Mouse (Mus musculus): ENCODE data around the gene Gm13040.
"Not testable (repeated sequence)": the region's sequence is repeated elsewhere in the genome, so short reads cannot be mapped to it uniquely, and the experiment has no call there.

Gene Gm13040

GRCm38 (mm10) chr4:143535654-143536053 lies at the start of gene Gm13040:
Gene Gm13040 (plus strand): TSS chr4:143535954.
- DNase-seq (ENCODE audit: low spot score in 2 of 2): not testable (repeated sequence)

GRCm38 (mm10) chr4:143511043-143511442 lies 24.7 kb upstream of the Gm13040 start, which contains the start of gene Gm13043:
Gene Gm13043 (plus strand): TSS chr4:143511343.
- DNase-seq (ENCODE audit: low spot score in 2 of 2): no peak

- not testable (repeated sequence) for DNase-seq (ENCODE audit: low spot score in 2 of 2)
Observed at GRCm38 (mm10) chr4:143551400-143551799, 15.6 kb downstream of the Gm13040 start, which contains the start of the genes BC080695 and Gm13057. Gene BC080695 (plus strand): TSS chr4:143551700. Gene Gm13057 (plus strand): TSS chr4:143551709.

Data from left cerebral cortex, adult 9 months (tissue).